Comparison of ENCODE assay signal across 24 mouse cellular contexts in the genomic region with DNA sequence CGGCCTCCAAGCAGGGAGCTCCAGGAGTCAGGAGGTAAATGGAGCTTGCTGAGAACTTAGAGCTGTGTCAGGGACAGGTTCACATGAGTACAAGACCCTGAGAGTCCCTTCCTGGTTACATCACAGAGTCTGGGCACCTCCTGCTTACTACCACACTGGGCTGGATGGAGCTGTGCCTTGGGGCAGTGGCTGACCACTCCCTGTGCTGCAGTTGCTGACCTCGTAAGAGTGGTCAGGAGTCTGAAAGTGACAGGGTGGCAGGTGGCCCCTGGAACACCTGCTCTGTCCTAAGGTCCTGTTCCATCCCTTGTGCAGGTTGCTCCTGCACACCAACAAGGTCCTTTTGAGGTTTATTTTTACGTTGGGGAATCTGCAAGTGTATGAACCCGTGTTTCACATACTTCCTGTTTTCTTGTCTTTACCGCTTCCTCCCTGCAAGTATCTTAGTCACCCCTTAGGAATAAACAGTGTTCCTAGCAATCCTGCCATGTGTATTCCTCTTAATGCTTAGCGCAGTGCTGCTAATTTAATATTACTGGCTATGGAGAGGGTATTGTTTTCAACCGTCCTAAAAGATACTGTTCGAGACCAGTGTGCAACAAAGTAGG. TPM values are rescaled to one million over a fixed set of nuclear protein-coding genes. Genes with fewer than 3 reads are reported as not detected.
DNase-seq lines count a peak whose midpoint lies in the region; ATAC-seq and TF ChIP-seq lines count a peak whose summit lies in the region.
"Had no signal": no experiment of that assay in that cellular context is flagged by ENCODE, and none has a peak within 500 bp of the region (broad histone marks: within the 10 kb centered on the region; RNA-seq: fewer than 3 reads in every experiment).

No protein-coding gene starts in this region.

- DNase-seq in thymus, adult 2 months = no peak
- no peak for DNase-seq in thymus, postnatal 14 days
- DNase-seq in liver, postnatal 0 days = no peak
- DNase-seq in ovary, postnatal 14 days (ENCODE audit: low spot score) = no peak
- no peak for DNase-seq in heart, postnatal 10 days
- DNase-seq in lung, adult 18-20 months = no peak
- DNase-seq: adrenal gland, postnatal 10 days; cerebellum, adult 9-11 months; gastrocnemius, postnatal 25 days; kidney, adult 8-10 months; kidney, postnatal 36 days; layer of hippocampus, postnatal 36 days; lung, adult 2 months; lung, postnatal 4 days; right cerebral cortex, postnatal 14 days had no signal

- TF ChIP-seq EP300 in liver, postnatal 0 days (IDR thresholded peaks at IDR 0.05; ENCODE audit: low read depth) = no peak

- H3K4me3 ChIP-seq in thymus, adult 2 months (ENCODE audit: control insufficient read depth, insufficient read depth, low read length) = no peak overlapping the region
- H3K4me3 ChIP-seq in brown adipose tissue, adult 24 weeks (ENCODE audit: insufficient read depth, low read depth, low read length) = no peak overlapping the region
- no peak overlapping the region for H3K4me3 ChIP-seq in liver, postnatal 0 days (ENCODE audit: low read depth, low read length)
- H3K4me3 ChIP-seq: hindbrain, embryonic 10.5 days; limb, embryonic 10.5 days; midbrain, embryonic 15.5 days; neural tube, embryonic 12.5 days had no signal

- H3K36me3 ChIP-seq in thymus, adult 2 months (ENCODE audit: control insufficient read depth, insufficient read depth, low read length) = no peaks in the 10 kb centered on the region
- H3K36me3 ChIP-seq in liver, postnatal 0 days (replicated peaks; ENCODE audit: insufficient read depth, low read length) = no peaks in the 10 kb centered on the region; the same call in 1 of the 2 replicates
- H3K36me3 ChIP-seq: hindbrain, embryonic 10.5 days; limb, embryonic 10.5 days; midbrain, embryonic 15.5 days; neural tube, embryonic 12.5 days had no signal

- no peak for ATAC-seq in liver, postnatal 0 days
- ATAC-seq in neutrophil, adult 5-6 weeks (ENCODE audit: extremely low read depth, insufficient number of reproducible peaks, low FRiP score, poor library complexity, severe bottlenecking) = peak; percentile 45; the same call in 1 of the 2 replicates
- ATAC-seq: midbrain, embryonic 15.5 days had no signal

- H3K9me3 ChIP-seq in liver, postnatal 0 days (ENCODE audit: low read length) = no peaks in the 10 kb centered on the region
- H3K9me3 ChIP-seq: hindbrain, embryonic 10.5 days; limb, embryonic 10.5 days; midbrain, embryonic 15.5 days; neural tube, embryonic 12.5 days had no signal

- H3K4me1 ChIP-seq in thymus, adult 2 months (replicated peaks; ENCODE audit: control insufficient read depth, insufficient read depth, low read length) = peaks cover 9% of the 10 kb centered on the region
- H3K4me1 ChIP-seq in brown adipose tissue, adult 24 weeks (ENCODE audit: control insufficient read depth, insufficient read depth, insufficient read length, low read length) = peaks cover 8% of the 10 kb centered on the region
- peaks cover 55% of the 10 kb centered on the region for H3K4me1 ChIP-seq in liver, postnatal 0 days (ENCODE audit: insufficient read depth)
- H3K4me1 ChIP-seq: hindbrain, embryonic 10.5 days; midbrain, embryonic 15.5 days; neural tube, embryonic 12.5 days had no signal

- no peak for TF ChIP-seq POLR2A in thymus, adult 2 months (IDR thresholded peaks at IDR 0.05; ENCODE audit: control insufficient read depth, extremely low read depth, insufficient read depth, low read length, poor library complexity)

- WGBS in thymus, adult 2 months = 34% methylated on average over 8 of the region's 8 CpGs
- 59% methylated on average over 8 of the region's 8 CpGs for WGBS in liver, postnatal 0 days (ENCODE audit: insufficient replicate concordance)

- peak overlapping the region; percentile 76 for H3K27ac ChIP-seq in thymus, adult 2 months (ENCODE audit: control insufficient read depth, insufficient read depth, low read length)
- 0 out of 2 replicates have a peak overlapping the region, but pooled peaks have one; percentile 3 for H3K27ac ChIP-seq in brown adipose tissue, adult 24 weeks (replicated peaks; ENCODE audit: low read depth, low read length)
- H3K27ac ChIP-seq in liver, postnatal 0 days (ENCODE audit: low read depth) = peak overlapping the region; percentile 88
- H3K27ac ChIP-seq: hindbrain, embryonic 10.5 days; limb, embryonic 10.5 days; midbrain, embryonic 15.5 days; neural tube, embryonic 12.5 days had no signal

- no peak overlapping the region for H3K9ac ChIP-seq in liver, postnatal 0 days (replicated peaks)
- H3K9ac ChIP-seq: midbrain, embryonic 15.5 days; neural tube, embryonic 12.5 days had no signal

- no peak for TF ChIP-seq CTCF in thymus, adult 2 months (IDR thresholded peaks at IDR 0.05; ENCODE audit: borderline replicate concordance, control insufficient read depth, extremely low read depth, insufficient read depth, low read length, poor library complexity)
- no peak for TF ChIP-seq CTCF in liver, postnatal 0 days (IDR thresholded peaks at IDR 0.05; ENCODE audit: low read depth)

- no peaks in the 10 kb centered on the region for H3K27me3 ChIP-seq in thymus, adult 2 months (ENCODE audit: control insufficient read depth, insufficient read depth, low read length)
- no peaks in the 10 kb centered on the region for H3K27me3 ChIP-seq in liver, postnatal 0 days (ENCODE audit: insufficient read depth, low read length)
- H3K27me3 ChIP-seq: CH12.LX; midbrain, embryonic 15.5 days; neural tube, embryonic 12.5 days had no signal

- intact Hi-C loops in heart, postnatal 10 days (cut with DNase I) = no loop called here

- H3K4me2 ChIP-seq in liver, postnatal 0 days (ENCODE audit: low read depth, low read length) = peak overlapping the region; percentile 47
- H3K4me2 ChIP-seq: midbrain, embryonic 15.5 days; neural tube, embryonic 12.5 days had no signal

RNA-seq across cellular contexts. Expression of gene Emg1, which starts 23.7 kb away (rescaled TPM):
- polyA plus RNA-seq in thymus, adult 2 months (2012; rRNA removed) = 203 and 210 TPM in 2 replicates
- polyA plus RNA-seq in brown adipose tissue, adult 24 weeks (2012; ENCODE audit: insufficient read depth, insufficient read length, missing spikeins) = 78.3 and 102 TPM in 2 replicates
- 93.2 and 96.9 TPM in 2 replicates for polyA plus RNA-seq in liver, postnatal 0 days (2015; fragmentation: Nextera tagmentation; extraction: Ambion mirVana)
- 89.3 and 107 TPM in 2 replicates for total RNA-seq in neutrophil, adult 5-6 weeks (2017)
- 10 to 100 TPM; 64.2 to 66.4 TPM for total RNA-seq in heart, postnatal 10 days (2021)

RNA-seq across cellular contexts. Expression of gene Phb2, which starts 23.9 kb away (rescaled TPM):
- polyA plus RNA-seq in thymus, adult 2 months (2012; rRNA removed) = 150 and 171 TPM in 2 replicates
- 284 and 381 TPM in 2 replicates for polyA plus RNA-seq in brown adipose tissue, adult 24 weeks (2012; ENCODE audit: insufficient read depth, insufficient read length, missing spikeins)
- polyA plus RNA-seq in liver, postnatal 0 days (2015; fragmentation: Nextera tagmentation; extraction: Ambion mirVana) = 308 and 318 TPM in 2 replicates
- 110 and 117 TPM in 2 replicates for total RNA-seq in neutrophil, adult 5-6 weeks (2017)
- 100 to 1,000 TPM; 394 to 399 TPM for total RNA-seq in heart, postnatal 10 days (2021)

RNA-seq across cellular contexts. Expression of gene Lpcat3, which starts 25.4 kb away (rescaled TPM):
- 173 and 184 TPM in 2 replicates for polyA plus RNA-seq in thymus, adult 2 months (2012; rRNA removed)
- 43.7 and 58.4 TPM in 2 replicates for polyA plus RNA-seq in brown adipose tissue, adult 24 weeks (2012; ENCODE audit: insufficient read depth, insufficient read length, missing spikeins)
- polyA plus RNA-seq in liver, postnatal 0 days (2015; fragmentation: Nextera tagmentation; extraction: Ambion mirVana) = 68.7 and 72.6 TPM in 2 replicates
- total RNA-seq in neutrophil, adult 5-6 weeks (2017) = 21.4 and 26.5 TPM in 2 replicates
- total RNA-seq in heart, postnatal 10 days (2021) = 10 to 100 TPM; 56.5 to 68.8 TPM

RNA-seq across cellular contexts. Expression of gene Ptpn6, which starts 50.3 kb away (rescaled TPM):
- polyA plus RNA-seq in thymus, adult 2 months (2012; rRNA removed) = 210 and 212 TPM in 2 replicates
- 13.5 and 14.1 TPM in 2 replicates for polyA plus RNA-seq in brown adipose tissue, adult 24 weeks (2012; ENCODE audit: insufficient read depth, insufficient read length, missing spikeins)
- 39.2 and 45.1 TPM in 2 replicates for polyA plus RNA-seq in liver, postnatal 0 days (2015; fragmentation: Nextera tagmentation; extraction: Ambion mirVana)
- total RNA-seq in neutrophil, adult 5-6 weeks (2017) = 1,943 and 2,202 TPM in 2 replicates
- 1 to 10 TPM; 5.0 to 6.0 TPM for total RNA-seq in heart, postnatal 10 days (2021)

RNA-seq across cellular contexts. Expression of gene C1s2, which starts 52.4 kb away (rescaled TPM):
- 0.08 and 0.13 TPM in 2 replicates for polyA plus RNA-seq in thymus, adult 2 months (2012; rRNA removed)
- not detected in 2 replicates for polyA plus RNA-seq in brown adipose tissue, adult 24 weeks (2012; ENCODE audit: insufficient read depth, insufficient read length, missing spikeins)
- 0.04 TPM in 1 of 2 replicates, not detected in the other for polyA plus RNA-seq in liver, postnatal 0 days (2015; fragmentation: Nextera tagmentation; extraction: Ambion mirVana)
- not detected in 2 replicates for total RNA-seq in neutrophil, adult 5-6 weeks (2017)
- total RNA-seq in heart, postnatal 10 days (2021) = under 1 TPM; 0.26 to 0.45 TPM
- polyA plus RNA-seq: forebrain, embryonic 11.5 days; heart, embryonic 14.5 days; hindbrain, embryonic 10.5 days; limb, embryonic 10.5 days had no signal

Comparison
In these comparisons a context has a peak if more than half of its experiments do, and no peak if none do; other contexts are left out.
1. H3K27ac ChIP-seq: peak in every context shown above with its lines; median percentile 88 in liver, postnatal 0 days; 76 in thymus, adult 2 months; 3 in brown adipose tissue, adult 24 weeks.